Mouse (Mus musculus) midbrain, embryonic 14.5 days (tissue): ENCODE data around the gene Vmp1. TPM values are rescaled to one million over a fixed set of nuclear protein-coding genes. Genes with fewer than 3 reads are reported as not detected.

Source experiments
- ATAC-seq: fragments of 200-750 bp; cut with Nextera tagmentation; 2 replicates; pipeline ENCODE4 v1.8.0; 2017; ENCODE audit warnings: moderate number of reproducible peaks, moderate library complexity; ENCODE audit not compliant: low FRiP score, low TSS enrichment
- DNase-seq: peaks from one replicate; pipeline ENCODE4 v3.0.0-alpha.2; 2015
- H3K27ac ChIP-seq: fragments of 300-500 bp; sonication (generic); replicated peaks from 2 replicates; pipeline ENCODE4 v1.5.1; 2014; ENCODE audit warnings: mild to moderate bottlenecking, low read depth, low read length, moderate library complexity
- H3K27me3 ChIP-seq: fragments of 300-500 bp; sonication (generic); 2 replicates; pipeline ENCODE4 v1.6.1; 2014; ENCODE audit warnings: low read length, control low read depth, mixed read lengths; ENCODE audit not compliant: control insufficient read depth, insufficient read depth
- H3K36me3 ChIP-seq: fragments of 300-500 bp; sonication (generic); 2 replicates; pipeline ENCODE4 v1.6.1; 2014; ENCODE audit warnings: low read length, control low read depth; ENCODE audit not compliant: control insufficient read depth, insufficient read depth
- H3K4me1 ChIP-seq: fragments of 300-500 bp; sonication (generic); 2 replicates; pipeline ENCODE4 v1.6.1; 2014; ENCODE audit warnings: mild to moderate bottlenecking, antibody characterized with exemption, low read length, control low read depth; ENCODE audit not compliant: control insufficient read depth, insufficient read depth
- H3K4me2 ChIP-seq: fragments of 300-500 bp; sonication (generic); 2 replicates; pipeline ENCODE4 v1.6.1; 2014; ENCODE audit warnings: mild to moderate bottlenecking, low read length, moderate library complexity
- H3K4me3 ChIP-seq: fragments of 300-500 bp; sonication (generic); replicated peaks from 2 replicates; pipeline ENCODE4 v1.5.1; 2014; ENCODE audit warnings: low read depth, low read length
- H3K9ac ChIP-seq: fragments of 300-500 bp; sonication (generic); replicated peaks from 2 replicates; pipeline ENCODE4 v1.6.1; 2014; ENCODE audit warnings: mild to moderate bottlenecking, low read length, moderate library complexity
- H3K9me3 ChIP-seq: fragments of 300-500 bp; sonication (generic); 2 replicates; pipeline ENCODE4 v1.6.1; 2016; ENCODE audit warnings: low read length, control low read depth, mixed read lengths; ENCODE audit not compliant: control insufficient read depth
- WGBS: fragments of 180-500 bp; shearing (Covaris S2); extraction: QIAGEN DNeasy Blood & Tissue Kit; methylation state at CpG from one replicate; pipeline ENCODE4 v1.1.7; 2014; 5-methylcytosine and 5-hydroxymethylcytosine counted together
- polyA plus RNA-seq: library from polyadenylated mRNA; unstranded; fragments of >200 nt; fragmentation: Nextera tagmentation; extraction: Ambion mirVana; gene quantifications from 2 replicates; pipeline ENCODE4 v1.2.1, GENCODE M21; 2014

The Vmp1 gene
- polyA plus RNA-seq, 1 experiment from 2014 or later, result 129 TPM

- H3K9ac ChIP-seq, result no peak overlapping the region
- H3K9me3 ChIP-seq, result no peaks in the 10 kb centered on the region
- peak; percentile 61 for DNase-seq
Observed at GRCm38 (mm10) chr11:86622191-86622912, 61.3 kb downstream of the Vmp1 start.

GRCm38 (mm10) chr11:86621139-86621538 is 62.5 kb downstream of the Vmp1 start:
- H3K9me3 ChIP-seq, result no peaks in the 10 kb centered on the region
- WGBS, result 96% methylated on average over 13 of the region's 13 CpGs
- ATAC-seq, result no peak

More at GRCm38 (mm10) chr11:86622191-86622912, 61.3 kb downstream of the Vmp1 start:
- no peak for ATAC-seq
- no peak overlapping the region for H3K4me2 ChIP-seq
- H3K27ac ChIP-seq, result no peak overlapping the region
- 79% methylated on average over 1 of the region's 1 CpGs for WGBS
- no peaks in the 10 kb centered on the region for H3K4me1 ChIP-seq
- H3K36me3 ChIP-seq, result no peaks in the 10 kb centered on the region
- H3K27me3 ChIP-seq, result no peaks in the 10 kb centered on the region
- H3K4me3 ChIP-seq, result no peak overlapping the region

GRCm38 (mm10) chr11:86618548-86619335 is 64.9 kb downstream of the Vmp1 start:
- ATAC-seq, result no peak
- H3K27me3 ChIP-seq, result no peaks in the 10 kb centered on the region
- 85% methylated on average over 2 of the region's 2 CpGs for WGBS

More at GRCm38 (mm10) chr11:86621139-86621538, 62.5 kb downstream of the Vmp1 start:
- Histone ChIP-seq H3K27me3 (no peaks in the 10 kb centered on the region), H3K4me1 (no peaks in the 10 kb centered on the region), H3K4me2 (no peak overlapping the region), H3K36me3 (no peaks in the 10 kb centered on the region), H3K9ac (no peak overlapping the region), H3K4me3 (no peak overlapping the region), H3K27ac (no peak overlapping the region)
- DNase-seq, result no peak

GRCm38 (mm10) chr11:86614607-86615006 is 69.0 kb downstream of the Vmp1 start:
- no peaks in the 10 kb centered on the region for H3K9me3 ChIP-seq
- no peaks in the 10 kb centered on the region for H3K27me3 ChIP-seq
- ATAC-seq (no peak), DNase-seq (no peak)
- 82% methylated on average over 5 of the region's 5 CpGs for WGBS
- H3K36me3 ChIP-seq, result peaks cover 6% of the 10 kb centered on the region; the same call in 1 of the 2 replicates
- H3K4me3 ChIP-seq, result no peak overlapping the region
- no peak overlapping the region for H3K27ac ChIP-seq
- no peak overlapping the region for H3K9ac ChIP-seq
- H3K4me2 ChIP-seq, result no peak overlapping the region
- no peaks in the 10 kb centered on the region for H3K4me1 ChIP-seq

More at GRCm38 (mm10) chr11:86618548-86619335, 64.9 kb downstream of the Vmp1 start:
- Histone ChIP-seq H3K4me2 (no peak overlapping the region), H3K36me3 (no peaks in the 10 kb centered on the region), H3K4me1 (no peaks in the 10 kb centered on the region), H3K27ac (no peak overlapping the region), H3K9me3 (no peaks in the 10 kb centered on the region), H3K9ac (no peak overlapping the region), H3K4me3 (no peak overlapping the region)
- DNase-seq, result no peak

GRCm38 (mm10) chr11:86614056-86614530 is 69.5 kb downstream of the Vmp1 start:
- H3K9me3 ChIP-seq, result no peaks in the 10 kb centered on the region
- H3K4me1 ChIP-seq, result no peaks in the 10 kb centered on the region
- H3K27ac ChIP-seq, result no peak overlapping the region
- no peak for DNase-seq
- ATAC-seq, result no peak
- peaks cover 6% of the 10 kb centered on the region; the same call in 1 of the 2 replicates for H3K36me3 ChIP-seq
- H3K27me3 ChIP-seq, result no peaks in the 10 kb centered on the region
- no peak overlapping the region for H3K9ac ChIP-seq
- WGBS, result 92% methylated on average over 2 of the region's 2 CpGs
- no peak overlapping the region for H3K4me3 ChIP-seq
- H3K4me2 ChIP-seq, result no peak overlapping the region

- no peak for ATAC-seq
- H3K9me3 ChIP-seq, result no peaks in the 10 kb centered on the region
- no peaks in the 10 kb centered on the region for H3K4me1 ChIP-seq
- H3K27ac ChIP-seq, result no peak overlapping the region
- H3K27me3 ChIP-seq, result no peaks in the 10 kb centered on the region
- WGBS, result 92% methylated on average over 1 of the region's 1 CpGs
- H3K36me3 ChIP-seq, result peaks cover 12% of the 10 kb centered on the region
- H3K4me2 ChIP-seq, result no peak overlapping the region
- H3K9ac ChIP-seq, result no peak overlapping the region
- no peak for DNase-seq
- no peak overlapping the region for H3K4me3 ChIP-seq
Observed at GRCm38 (mm10) chr11:86611991-86612390, 71.6 kb downstream of the Vmp1 start.

GRCm38 (mm10) chr11:86610239-86610638 is 73.4 kb downstream of the Vmp1 start:
- H3K9me3 ChIP-seq, result peaks cover 4% of the 10 kb centered on the region; the same call in 1 of the 2 replicates
- ATAC-seq, result no peak
- no peak overlapping the region for H3K9ac ChIP-seq
- no peak for DNase-seq
- H3K27me3 ChIP-seq, result no peaks in the 10 kb centered on the region
- no peaks in the 10 kb centered on the region for H3K4me1 ChIP-seq
- no peak overlapping the region for H3K4me3 ChIP-seq
- H3K27ac ChIP-seq, result no peak overlapping the region
- 95% methylated on average over 3 of the region's 3 CpGs for WGBS
- no peak overlapping the region for H3K4me2 ChIP-seq
- H3K36me3 ChIP-seq, result peaks cover 22% of the 10 kb centered on the region

GRCm38 (mm10) chr11:86607808-86608350 is 75.8 kb downstream of the Vmp1 start:
- Histone ChIP-seq H3K9ac (no peak overlapping the region), H3K4me1 (no peaks in the 10 kb centered on the region), H3K4me3 (no peak overlapping the region), H3K4me2 (no peak overlapping the region), H3K36me3 (peaks cover 22% of the 10 kb centered on the region), H3K27me3 (no peaks in the 10 kb centered on the region), H3K9me3 (peaks cover 4% of the 10 kb centered on the region; the same call in 1 of the 2 replicates), H3K27ac (no peak overlapping the region)
- DNase-seq (no peak), ATAC-seq (no peak)
- WGBS, result 90% methylated on average over 2 of the region's 2 CpGs
